Mouse (Mus musculus): ENCODE results near the gene Tmub2. TPM values are rescaled to one million over a fixed set of nuclear protein-coding genes. Genes with fewer than 3 reads are reported as not detected.

The Tmub2 gene
- total RNA-seq (2021): 10 to 100 TPM; 20.7 to 23.3 TPM

- peak; percentile 92 for DNase-seq (ENCODE audit: low spot score)
- intact Hi-C loops (cut with DNase I): loop anchor here (5.0 kb wide), 1 partner anchor 37 kb away; the partner anchor contains the start of gene BC030867
Measured at GRCm38 (mm10) chr11:102284501-102285094, at the start of gene Tmub2. Gene Tmub2 (plus strand): TSS chr11:102284931.

GRCm38 (mm10) chr11:102236022-102236421 is 48.7 kb upstream of the Tmub2 start:
- intact Hi-C loops (cut with DNase I): no loop called here
- no peak for DNase-seq (ENCODE audit: low spot score)

GRCm38 (mm10) chr11:102240636-102241035 is 44.1 kb upstream of the Tmub2 start:
- intact Hi-C loops (cut with DNase I): no loop called here
- DNase-seq (ENCODE audit: low spot score): no peak

GRCm38 (mm10) chr11:102241246-102241645 is 43.5 kb upstream of the Tmub2 start:
- intact Hi-C loops (cut with DNase I): no loop called here

GRCm38 (mm10) chr11:102241874-102242273 is 42.9 kb upstream of the Tmub2 start:
- DNase-seq (ENCODE audit: low spot score): no peak
- intact Hi-C loops (cut with DNase I): no loop called here

More at GRCm38 (mm10) chr11:102241246-102241645, 43.5 kb upstream of the Tmub2 start:
- DNase-seq (ENCODE audit: low spot score): no peak

- DNase-seq (ENCODE audit: low spot score): peak; percentile 57
- intact Hi-C loops (cut with DNase I): loop anchor here (5.0 kb wide), 1 partner anchor 37 kb away; the partner anchor contains the start of gene Tmub2
Measured at GRCm38 (mm10) chr11:102244926-102245449, 39.7 kb upstream of the Tmub2 start.

- intact Hi-C loops (cut with DNase I): loop anchor here (5.0 kb wide), 1 partner anchor 37 kb away; the partner anchor contains the start of gene Tmub2
Measured at GRCm38 (mm10) chr11:102245581-102246272, 39.0 kb upstream of the Tmub2 start.

GRCm38 (mm10) chr11:102246273-102246635 is 38.5 kb upstream of the Tmub2 start:
- intact Hi-C loops (cut with DNase I): loop anchor here (5.0 kb wide), 1 partner anchor 36 kb away; the partner anchor contains the start of gene Tmub2
- no peak for DNase-seq (ENCODE audit: low spot score)

More at GRCm38 (mm10) chr11:102245581-102246272, 39.0 kb upstream of the Tmub2 start:
- DNase-seq (ENCODE audit: low spot score): no peak

GRCm38 (mm10) chr11:102246871-102247270 is 37.9 kb upstream of the Tmub2 start:
- intact Hi-C loops (cut with DNase I): loop anchor here (5.0 kb wide), 1 partner anchor 35 kb away; the partner anchor contains the start of gene Tmub2
- DNase-seq (ENCODE audit: low spot score): no peak

GRCm38 (mm10) chr11:102248630-102249230 is 36.0 kb upstream of the Tmub2 start, which contains the start of gene BC030867:
Gene BC030867 (plus strand): TSS chr11:102248882.
- DNase-seq (ENCODE audit: low spot score): peak; percentile 76
- intact Hi-C loops (cut with DNase I): loop anchor here (1.0 to 5.0 kb wide), 3 partner anchors 18 to 64 kb away; partner anchors contain the start of genes Hdac5, Lsm12 and Tmub2

GRCm38 (mm10) chr11:102249351-102250090 is 35.2 kb upstream of the Tmub2 start:
- intact Hi-C loops (cut with DNase I): loop anchor here (2.0 to 5.0 kb wide), 2 partner anchors 33 to 65 kb away; partner anchors contain the start of genes Lsm12 and Tmub2

GRCm38 (mm10) chr11:102257514-102257913 is 27.2 kb upstream of the Tmub2 start:
- intact Hi-C loops (cut with DNase I): no loop called here
- DNase-seq (ENCODE audit: low spot score): no peak

More at GRCm38 (mm10) chr11:102249351-102250090, 35.2 kb upstream of the Tmub2 start:
- DNase-seq (ENCODE audit: low spot score): no peak

GRCm38 (mm10) chr11:102258095-102258494 is 26.6 kb upstream of the Tmub2 start:
- DNase-seq (ENCODE audit: low spot score): no peak
- intact Hi-C loops (cut with DNase I): no loop called here

- intact Hi-C loops (cut with DNase I): no loop called here
- no peak for DNase-seq (ENCODE audit: low spot score)
Measured at GRCm38 (mm10) chr11:102258521-102258920, 26.2 kb upstream of the Tmub2 start.

- DNase-seq (ENCODE audit: low spot score): no peak
- intact Hi-C loops (cut with DNase I): no loop called here
Measured at GRCm38 (mm10) chr11:102263211-102263610, 21.5 kb upstream of the Tmub2 start.

- intact Hi-C loops (cut with DNase I): loop anchor here (5.0 kb wide), 1 partner anchor 109 kb away; the partner anchor contains the start of gene Tmem101
- no peak for DNase-seq (ENCODE audit: low spot score)
Measured at GRCm38 (mm10) chr11:102265816-102266215, 18.9 kb upstream of the Tmub2 start.

GRCm38 (mm10) chr11:102266631-102267355 is 17.9 kb upstream of the Tmub2 start:
- DNase-seq (ENCODE audit: low spot score): no peak
- intact Hi-C loops (cut with DNase I): loop anchor here (1.0 to 5.0 kb wide), 2 partner anchors 109 to 164 kb away; partner anchors contain the start of gene Tmem101

- DNase-seq (ENCODE audit: low spot score): peak; percentile 54
- intact Hi-C loops (cut with DNase I): loop anchor here (1.0 to 5.0 kb wide), 2 partner anchors 110 to 165 kb away; partner anchors contain the start of gene Tmem101
Measured at GRCm38 (mm10) chr11:102267480-102267879, 17.3 kb upstream of the Tmub2 start.

Measured in heart, postnatal 25 days (tissue).